In the genomic region with DNA sequence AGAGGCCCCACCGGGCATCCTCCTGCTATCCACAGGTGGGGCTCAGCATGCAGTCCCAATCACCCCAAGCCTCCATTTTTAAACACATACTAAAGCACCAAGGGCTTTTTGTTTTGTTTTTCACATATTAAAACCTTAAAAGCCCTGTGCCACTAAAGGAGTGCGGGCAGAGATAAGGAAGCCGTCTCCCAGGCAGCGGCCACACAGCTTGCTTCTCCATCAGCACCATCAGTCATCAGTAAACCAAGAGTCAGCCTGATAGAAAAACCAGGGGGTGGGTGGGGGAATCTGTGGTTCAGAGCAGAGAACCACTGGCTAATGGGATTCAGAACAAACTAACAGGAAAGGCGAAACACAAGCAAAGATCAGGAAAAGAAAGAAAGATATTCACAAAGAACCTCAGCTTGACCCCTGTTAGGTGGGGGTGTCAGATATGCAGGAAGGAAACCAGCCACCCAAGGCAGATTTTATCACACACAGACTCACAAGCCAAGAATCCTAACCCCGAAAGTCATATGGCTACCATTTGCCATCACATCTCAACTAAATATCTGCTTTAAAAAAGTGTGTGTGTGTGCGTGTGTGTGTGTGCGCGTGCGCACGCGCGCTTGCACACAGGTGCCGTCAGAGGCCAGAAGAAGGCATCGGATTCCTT, we compare ENCODE assay signal across 20 mouse cellular contexts. TPM values are rescaled to one million over a fixed set of nuclear protein-coding genes. Genes with fewer than 3 reads are reported as not detected.
DNase-seq lines count a peak whose midpoint lies in the region; ATAC-seq and TF ChIP-seq lines count a peak whose summit lies in the region.
"Had no signal": no experiment of that assay in that cellular context is flagged by ENCODE, and none has a peak within 500 bp of the region (broad histone marks: within the 10 kb centered on the region; RNA-seq: fewer than 3 reads in every experiment).

No protein-coding gene starts in this region.

- H3K4me3 ChIP-seq in kidney, embryonic 15.5 days (replicated peaks) = no peak overlapping the region
- no peak overlapping the region for H3K4me3 ChIP-seq in liver, embryonic 14.5 days (ENCODE audit: insufficient read depth in 1 of 2, low read depth in 2 of 2, low read length in 2 of 2)
- H3K4me3 ChIP-seq: forebrain, embryonic 10.5 days; heart, adult 2 months; layer of hippocampus, adult 2 months; limb, embryonic 12.5 days; midbrain, embryonic 10.5 days had no signal

- H3K4me2 ChIP-seq in kidney, embryonic 15.5 days = no peak overlapping the region
- no peak overlapping the region for H3K4me2 ChIP-seq in liver, embryonic 14.5 days (ENCODE audit: low read depth)
- H3K4me2 ChIP-seq: limb, embryonic 12.5 days; lung, embryonic 14.5 days had no signal

- no peaks in the 10 kb centered on the region for H3K36me3 ChIP-seq in kidney, embryonic 15.5 days
- no peaks in the 10 kb centered on the region for H3K36me3 ChIP-seq in liver, embryonic 14.5 days (replicated peaks; ENCODE audit: control insufficient read depth, insufficient read depth, low read depth)
- H3K36me3 ChIP-seq: forebrain, embryonic 10.5 days; limb, embryonic 12.5 days; midbrain, embryonic 10.5 days had no signal

- TF ChIP-seq EP300 in liver, embryonic 14.5 days (IDR thresholded peaks at IDR 0.05; ENCODE audit: low read depth) = no peak

- H3K27me3 ChIP-seq in kidney, embryonic 15.5 days = no peaks in the 10 kb centered on the region
- H3K27me3 ChIP-seq in liver, embryonic 14.5 days (ENCODE audit: control insufficient read depth, insufficient read depth, low read length) = no peaks in the 10 kb centered on the region

- ATAC-seq in kidney, embryonic 15.5 days (replicated peaks; ENCODE audit: low FRiP score) = no peak
- peak; percentile 54 for ATAC-seq in CD4-positive, CD25-positive, alpha-beta regulatory T cell, adult 4 months
- ATAC-seq in liver, embryonic 14.5 days (ENCODE audit: insufficient read depth) = peak; percentile 41; the same call in 1 of the 2 replicates
- ATAC-seq: hindbrain, embryonic 16.5 days had no signal

- no peak for TF ChIP-seq CTCF in liver, embryonic 14.5 days (IDR thresholded peaks at IDR 0.05; ENCODE audit: low read depth)

- H3K27ac ChIP-seq in kidney, embryonic 15.5 days = peak overlapping the region; percentile 46; the same call in 1 of the 2 replicates
- no peak overlapping the region for H3K27ac ChIP-seq in liver, embryonic 14.5 days
- H3K27ac ChIP-seq: forebrain, embryonic 10.5 days; heart, adult 2 months; layer of hippocampus, adult 2 months; limb, embryonic 12.5 days; midbrain, embryonic 10.5 days had no signal

- H3K4me1 ChIP-seq in kidney, embryonic 15.5 days = peaks cover 3% of the 10 kb centered on the region; the same call in 1 of the 2 replicates
- peaks cover 3 to 13% of the 10 kb centered on the region in 2 experiments; a peak in 3 of 4 replicates for H3K4me1 ChIP-seq in liver, embryonic 14.5 days (replicated peaks; ENCODE audit: control insufficient read depth in 2 of 2, insufficient read depth in 2 of 2, low read length in 1 of 2)

- no peak for DNase-seq in kidney, postnatal 25 days
- peak; percentile 36 for DNase-seq in embryo, embryonic 11 days
- peak in 1 of 3 experiments; percentile 9 for DNase-seq in liver, embryonic 14.5 days (ENCODE audit: low read depth in 3 of 3, low spot score in 3 of 3)
- DNase-seq in frontal cortex, postnatal 36 days (ENCODE audit: low spot score in 2 of 2) = no peak
- no peak for DNase-seq in adipocyte (ENCODE audit: low spot score)
- DNase-seq in kidney, postnatal 14 days = no peak
- DNase-seq: adrenal gland, postnatal 36 days; cerebellum, postnatal 10 days; heart, adult 2 months; kidney, adult 8-10 months; lung, embryonic 14.5 days; right cerebral cortex, adult 18-20 months; thymus, postnatal 36 days had no signal

- WGBS in kidney, embryonic 15.5 days = 72% methylated on average over 15 of the region's 15 CpGs
- 49% methylated on average over 15 of the region's 15 CpGs for WGBS in liver, embryonic 14.5 days (ENCODE audit: insufficient replicate concordance)

- no peaks in the 10 kb centered on the region for H3K9me3 ChIP-seq in kidney, embryonic 15.5 days (replicated peaks)
- H3K9me3 ChIP-seq in liver, embryonic 14.5 days (ENCODE audit: control insufficient read depth, low read length) = no peaks in the 10 kb centered on the region
- H3K9me3 ChIP-seq: forebrain, embryonic 10.5 days; limb, embryonic 12.5 days; midbrain, embryonic 10.5 days had no signal

- no peak overlapping the region for H3K9ac ChIP-seq in kidney, embryonic 15.5 days
- H3K9ac ChIP-seq in liver, embryonic 14.5 days (replicated peaks) = no peak overlapping the region
- H3K9ac ChIP-seq: limb, embryonic 12.5 days; lung, embryonic 14.5 days had no signal

RNA-seq across cellular contexts. Expression of gene Cox10, which starts 41.7 kb away (rescaled TPM):
- 27.2 and 28.7 TPM in 2 replicates for polyA plus RNA-seq in kidney, embryonic 15.5 days (2015; fragmentation: Nextera tagmentation; extraction: Ambion mirVana)
- 10 to 100 TPM; 20.3 to 30.5 TPM for polyA plus RNA-seq in CD4-positive, CD25-positive, alpha-beta regulatory T cell, adult 4 months (2017; shearing (Covaris generic))
- 4.3 and 4.9 TPM in 2 replicates for polyA plus RNA-seq in liver, embryonic 14.5 days (2012; rRNA removed)
- 9.2 and 11.0 TPM in 2 replicates for polyA plus RNA-seq in liver, embryonic 14.5 days (2014; fragmentation: Nextera tagmentation; extraction: Ambion mirVana)
